Mouse (Mus musculus) liver, adult 2 months (tissue): ENCODE data around the gene Pogk. TPM values are rescaled to one million over a fixed set of nuclear protein-coding genes. Genes with fewer than 3 reads are reported as not detected.
A peak's percentile ranks its signal among the peaks of the same experiment; 100 is the strongest.

Experiments
- DNase-seq: peaks from one replicate; pipeline ENCODE4 v3.0.0-alpha.2; 2011; ENCODE audit warnings: low read depth, low spot score; ENCODE audit errors: extremely low read depth
- H3K27ac ChIP-seq: fragments of 200-500 bp; replicated peaks from 2 replicates; pipeline ENCODE4 v1.5.1; 2012; ENCODE audit warnings: low read depth, mild to moderate bottlenecking, control low read depth, inconsistent platforms, low read length; ENCODE audit not compliant: insufficient read depth
- H3K27me3 ChIP-seq: fragments of 200-500 bp; 2 replicates; pipeline ENCODE4 v1.6.1; 2012; ENCODE audit warnings: mild to moderate bottlenecking, moderate library complexity, low read length, inconsistent platforms; ENCODE audit not compliant: control insufficient read depth, insufficient read depth
- H3K36me3 ChIP-seq: fragments of 200-500 bp; 2 replicates; pipeline ENCODE4 v1.6.1; 2012; ENCODE audit warnings: low read length, inconsistent platforms; ENCODE audit not compliant: control insufficient read depth, insufficient read depth
- H3K4me1 ChIP-seq: fragments of 200-500 bp; 2 replicates; pipeline ENCODE4 v1.6.1; 2011; ENCODE audit warnings: low read length; ENCODE audit not compliant: control insufficient read depth, insufficient read depth
- H3K4me3 ChIP-seq: fragments of 200-500 bp; 2 replicates; pipeline ENCODE4 v1.5.1; 2011; ENCODE audit warnings: low read depth, mild to moderate bottlenecking, control low read depth, low read length, moderate library complexity; ENCODE audit not compliant: insufficient read depth
- H3K79me2 ChIP-seq: fragments of 200-500 bp; 2 replicates; pipeline ENCODE4 v1.6.1; 2012; ENCODE audit warnings: inconsistent platforms, mild to moderate bottlenecking, low read length, moderate library complexity; ENCODE audit not compliant: control insufficient read depth, insufficient read depth
- H3K9ac ChIP-seq: fragments of 200-500 bp; 2 replicates; pipeline ENCODE4 v1.6.1; 2012; ENCODE audit warnings: low read depth, mild to moderate bottlenecking, control low read depth, inconsistent platforms, low read length
- CTCF ChIP-seq: fragments of 200-500 bp; IDR thresholded peaks from 2 replicates; pipeline ENCODE4 v1.5.1; 2011; ENCODE audit warnings: low read depth, low read length, control low read depth
- POLR2A ChIP-seq: fragments of 200-500 bp; IDR thresholded peaks from 2 replicates; pipeline ENCODE4 v1.6.1; 2011; ENCODE audit warnings: low read length, control low read depth; ENCODE audit not compliant: insufficient read depth; ENCODE audit errors: extremely low read depth
- WGBS: fragments of 180-500 bp; shearing (Covaris S2); methylation state at CpG from one replicate; pipeline ENCODE4 v1.1.7; 2018; 5-methylcytosine and 5-hydroxymethylcytosine counted together
- polyA plus RNA-seq: library from polyadenylated mRNA; depleted of rRNA; stranded (reverse); fragments of >200 nt; gene quantifications from 2 replicates; pipeline ENCODE4 v1.2.3, GENCODE M21; 2012; rRNA removed
- total RNA-seq: library from RNA; depleted of rRNA; stranded (reverse); fragments of >200 nt; gene quantifications from 2 replicates; pipeline ENCODE4 v1.2.3, GENCODE M21; 2014; rRNA removed

Pogk gene
- total and polyA plus RNA-seq, 2 experiments: 1.8 TPM

- no peaks in the 10 kb centered on the region for H3K27me3 ChIP-seq
- no peak overlapping the region for H3K4me3 ChIP-seq
- no peaks in the 10 kb centered on the region for H3K4me1 ChIP-seq
- no peak for DNase-seq
- WGBS: 84% methylated on average over 8 of the region's 8 CpGs
- no peaks in the 10 kb centered on the region for H3K79me2 ChIP-seq
- TF ChIP-seq CTCF (no peak), POLR2A (no peak)
- no peak overlapping the region for H3K9ac ChIP-seq
- no peak overlapping the region for H3K27ac ChIP-seq
- H3K36me3 ChIP-seq: no peaks in the 10 kb centered on the region
Measured at GRCm38 (mm10) chr1:166344300-166345077, 65.2 kb downstream of the Pogk start.

DNA sequence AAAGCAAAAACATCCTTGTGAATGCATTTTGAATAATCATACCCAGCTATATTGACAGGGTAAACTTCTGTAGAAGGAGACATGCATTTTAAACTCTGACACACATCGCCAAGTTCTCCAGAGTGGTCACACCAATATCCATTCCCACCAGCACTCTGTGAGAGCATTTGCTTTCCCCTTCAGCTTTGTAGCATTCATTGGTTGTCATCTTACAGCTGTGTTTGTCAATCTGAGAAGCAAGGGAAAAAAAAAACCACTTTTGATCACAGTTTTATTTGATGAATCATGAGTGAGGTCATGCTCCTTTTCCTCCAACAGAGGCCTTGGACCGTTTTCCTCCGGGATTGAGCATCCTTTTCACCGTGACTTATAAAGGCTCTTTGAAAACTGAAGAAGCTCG is 66.1 kb downstream of the Pogk start:
- H3K27me3 ChIP-seq: no peaks in the 10 kb centered on the region
- H3K4me1 ChIP-seq: no peaks in the 10 kb centered on the region
- 78% methylated on average over 5 of the region's 5 CpGs for WGBS
- no peak overlapping the region for H3K4me3 ChIP-seq
- no peak for TF ChIP-seq POLR2A
- TF ChIP-seq CTCF: no peak
- H3K27ac ChIP-seq: no peak overlapping the region
- H3K9ac ChIP-seq: no peak overlapping the region
- no peaks in the 10 kb centered on the region for H3K36me3 ChIP-seq
- H3K79me2 ChIP-seq: no peaks in the 10 kb centered on the region
- DNase-seq: no peak

DNA sequence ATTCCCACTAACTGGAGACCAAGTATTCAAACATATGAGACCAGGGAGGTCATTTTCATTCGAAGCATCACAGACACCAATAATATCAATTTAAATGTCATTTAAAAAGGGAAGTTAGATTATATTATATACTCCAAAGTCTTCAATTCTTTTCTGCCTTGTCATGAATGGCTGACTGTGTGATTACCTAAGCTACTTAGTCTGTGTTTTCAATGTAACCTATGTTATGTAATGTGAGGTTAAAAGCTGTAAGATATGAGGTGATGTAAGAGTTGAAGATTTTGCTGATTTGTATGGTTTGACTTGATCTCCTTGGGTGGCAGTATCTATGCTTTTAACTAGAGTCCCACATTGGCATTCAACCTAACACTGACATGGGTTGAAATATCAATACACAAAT is 67.1 kb downstream of the Pogk start:
- no peaks in the 10 kb centered on the region for H3K79me2 ChIP-seq
- WGBS: 64% methylated on average over 1 of the region's 1 CpGs
- no peaks in the 10 kb centered on the region for H3K36me3 ChIP-seq
- DNase-seq: no peak
- no peak overlapping the region for H3K4me3 ChIP-seq
- no peaks in the 10 kb centered on the region for H3K27me3 ChIP-seq
- TF ChIP-seq CTCF (no peak), POLR2A (no peak)
- no peak overlapping the region for H3K9ac ChIP-seq
- H3K27ac ChIP-seq: no peak overlapping the region
- H3K4me1 ChIP-seq: no peaks in the 10 kb centered on the region

DNA sequence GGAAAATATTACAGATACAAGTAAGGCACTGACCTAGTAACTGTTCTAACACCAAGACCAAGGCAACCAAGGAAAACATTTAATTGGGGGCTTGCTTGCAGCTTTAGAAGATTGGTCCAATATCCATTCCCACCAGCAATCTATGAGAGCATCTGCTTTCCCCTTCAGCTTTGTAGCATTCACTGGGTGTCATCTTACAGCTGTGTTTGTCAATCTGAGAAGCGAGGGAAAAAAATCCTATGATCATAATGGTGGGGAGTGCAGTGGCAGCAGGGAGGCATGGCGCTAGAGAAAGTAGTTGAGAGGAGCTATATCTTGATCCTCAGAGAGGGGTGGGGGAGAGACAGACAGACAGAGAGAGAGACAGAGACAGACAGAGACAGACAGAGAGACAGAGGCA is 67.6 kb downstream of the Pogk start:
- no peaks in the 10 kb centered on the region for H3K27me3 ChIP-seq
- TF ChIP-seq CTCF: no peak
- no peak for TF ChIP-seq POLR2A
- no peak overlapping the region for H3K9ac ChIP-seq
- H3K79me2 ChIP-seq: no peaks in the 10 kb centered on the region
- WGBS: 72% methylated on average over 2 of the region's 2 CpGs
- no peak overlapping the region for H3K4me3 ChIP-seq
- no peak overlapping the region for H3K27ac ChIP-seq
- DNase-seq: no peak
- no peaks in the 10 kb centered on the region for H3K4me1 ChIP-seq
- H3K36me3 ChIP-seq: no peaks in the 10 kb centered on the region

- WGBS: 54% methylated on average over 6 of the region's 6 CpGs
- no peak overlapping the region for H3K27ac ChIP-seq
- H3K79me2 ChIP-seq: no peaks in the 10 kb centered on the region
- H3K9ac ChIP-seq: no peak overlapping the region
- no peaks in the 10 kb centered on the region for H3K36me3 ChIP-seq
- no peaks in the 10 kb centered on the region for H3K4me1 ChIP-seq
- TF ChIP-seq CTCF (no peak), POLR2A (no peak)
- H3K27me3 ChIP-seq: no peaks in the 10 kb centered on the region
- no peak overlapping the region for H3K4me3 ChIP-seq
- DNase-seq: peak; percentile 28
Measured at GRCm38 (mm10) chr1:166339110-166339509, 70.6 kb downstream of the Pogk start.

Other genes starting within 250 kb of the Pogk start
- gene Mael, start 171.1 kb downstream of the Pogk start, total RNA-seq: not detected in 2 replicates
- gene Mael, start 171.1 kb downstream of the Pogk start, polyA plus RNA-seq: not detected in 2 replicates
- 15.0 and 20.7 TPM in 2 replicates for gene Ildr2, start 155.7 kb downstream of the Pogk start, total RNA-seq
- 6.6 and 15.3 TPM in 2 replicates for gene Ildr2, start 155.7 kb downstream of the Pogk start, polyA plus RNA-seq
- gene Tada1, start 30.8 kb downstream of the Pogk start, total RNA-seq: 12.5 and 12.6 TPM in 2 replicates
- 8.1 and 11.8 TPM in 2 replicates for gene Tada1, start 30.8 kb downstream of the Pogk start, polyA plus RNA-seq
- 0.09 TPM in 1 of 2 replicates, not detected in the other for gene Gm4846, start 87.7 kb upstream of the Pogk start, total RNA-seq
- not detected in 2 replicates for gene Gm4846, start 87.7 kb upstream of the Pogk start, polyA plus RNA-seq
- not detected in 2 replicates for gene Gm4847, start 237.8 kb upstream of the Pogk start, total RNA-seq
- gene Gm4847, start 237.8 kb upstream of the Pogk start, polyA plus RNA-seq: not detected in 2 replicates